Mouse (Mus musculus) limb, embryonic 14.5 days (tissue): ENCODE measurements around the gene Gm49380. TPM values are rescaled to one million over a fixed set of nuclear protein-coding genes. Genes with fewer than 3 reads are reported as not detected.

Source experiments
- ATAC-seq: fragments of 200-750 bp; cut with Nextera tagmentation; 2 replicates; pipeline ENCODE4 v1.8.0; 2017; ENCODE audit warnings: low read depth, moderate number of reproducible peaks, moderate TSS enrichment; ENCODE audit not compliant: low FRiP score
- DNase-seq: peaks from one replicate; pipeline ENCODE4 v3.0.0-alpha.2; 2015; ENCODE audit warnings: low spot score
- H3K27ac ChIP-seq: fragments of 300-500 bp; sonication (generic); replicated peaks from 2 replicates; pipeline ENCODE4 v1.5.1; 2014; ENCODE audit warnings: low read depth, mild to moderate bottlenecking, low read length, moderate library complexity, mixed read lengths
- H3K27me3 ChIP-seq: fragments of 300-500 bp; sonication (generic); 2 replicates; pipeline ENCODE4 v1.6.1; 2014; ENCODE audit warnings: low read length, mixed read lengths; ENCODE audit not compliant: control insufficient read depth, insufficient read depth
- H3K36me3 ChIP-seq: fragments of 300-500 bp; sonication (generic); 2 replicates; pipeline ENCODE4 v1.6.1; 2014; ENCODE audit warnings: mild to moderate bottlenecking, low read length, moderate library complexity, mixed read lengths; ENCODE audit not compliant: control insufficient read depth, insufficient read depth
- H3K4me1 ChIP-seq: fragments of 300-500 bp; sonication (generic); 2 replicates; pipeline ENCODE4 v1.6.1; 2014; ENCODE audit warnings: antibody characterized with exemption, low read length, mixed read lengths; ENCODE audit not compliant: control insufficient read depth, insufficient read depth
- H3K4me2 ChIP-seq: fragments of 300-500 bp; sonication (generic); replicated peaks from 2 replicates; pipeline ENCODE4 v1.6.1; 2014; ENCODE audit warnings: low read depth, mild to moderate bottlenecking, low read length, moderate library complexity; ENCODE audit not compliant: severe bottlenecking
- H3K4me3 ChIP-seq: fragments of 300-500 bp; sonication (generic); replicated peaks from 2 replicates; pipeline ENCODE4 v1.5.1; 2014; ENCODE audit warnings: low read length
- H3K9ac ChIP-seq: fragments of 300-500 bp; sonication (generic); 2 replicates; pipeline ENCODE4 v1.6.1; 2014; ENCODE audit warnings: mild to moderate bottlenecking, low read depth, low read length, moderate library complexity; ENCODE audit not compliant: severe bottlenecking
- H3K9me3 ChIP-seq: fragments of 300-500 bp; sonication (generic); 2 replicates; pipeline ENCODE4 v1.6.1; 2016; ENCODE audit warnings: low read length; ENCODE audit not compliant: control insufficient read depth
- POLR2A ChIP-seq: fragments of 200-500 bp; IDR thresholded peaks from 2 replicates; pipeline ENCODE4 v1.8.0; 2012; ENCODE audit warnings: inconsistent platforms, mild to moderate bottlenecking, moderate library complexity, borderline replicate concordance; ENCODE audit not compliant: insufficient read depth, insufficient read length; ENCODE audit errors: extremely low read depth
- WGBS: fragments of 180-500 bp; shearing (Covaris S2); extraction: QIAGEN DNeasy Blood & Tissue Kit; methylation state at CpG from one replicate; pipeline ENCODE4 v1.1.7; 2014; 5-methylcytosine and 5-hydroxymethylcytosine counted together
- polyA plus RNA-seq, 2 experiments: library from polyadenylated mRNA; depleted of rRNA in 1 of 2; stranded (reverse) in 1 of 2; unstranded in 1 of 2; fragments of >200 nt; fragmentation: Nextera tagmentation in 1 of 2; extraction: Ambion mirVana in 1 of 2; gene quantifications; 2 replicates each; pipeline versions ENCODE4 v1.2.1 to v1.2.3; 2012 to 2014

The Gm49380 gene
- polyA plus RNA-seq, 2 experiments, result 0.23 to 0.49 TPM

DNA sequence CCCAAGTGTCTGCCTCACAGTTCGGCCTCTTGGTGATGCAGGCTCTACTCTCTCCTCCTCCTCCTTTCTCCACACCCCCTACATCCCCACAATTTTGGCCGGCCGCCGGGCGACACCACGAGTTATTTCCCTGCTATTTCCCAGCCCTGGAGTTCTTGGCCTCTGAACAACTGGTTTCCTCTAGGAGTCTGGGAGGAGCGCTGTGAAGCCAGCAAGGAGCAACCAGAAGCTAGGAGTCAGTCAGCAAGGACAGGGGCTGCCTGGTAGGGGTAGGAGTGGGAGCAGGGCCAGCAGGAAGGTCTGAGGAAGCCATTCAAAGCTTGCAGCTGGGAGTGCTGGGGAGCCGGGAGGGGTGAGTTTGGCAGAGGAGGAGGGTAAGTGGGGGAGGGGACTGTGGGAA, 6.2 kb downstream of the Gm49380 start, which contains the start of gene C1qtnf5:
Gene C1qtnf5 (plus strand): TSS at position 136 of the 400 bp plus-strand sequence.
- Histone ChIP-seq H3K4me2 (peak within 1 kb of the TSS; percentile 40), H3K27me3 (no peaks in the 10 kb centered on the region), H3K9me3 (no peaks in the 10 kb centered on the region), H3K27ac (peak within 1 kb of the TSS; percentile 72), H3K36me3 (peaks cover 39% of the 10 kb centered on the region), H3K4me1 (peaks cover 43% of the 10 kb centered on the region), H3K9ac (0 out of 2 replicates have a peak within 1 kb of the TSS, but pooled peaks have one; percentile 31), H3K4me3 (peak within 1 kb of the TSS; percentile 21)
- ATAC-seq (peak; percentile 73), DNase-seq (peak; percentile 79)
- 23% methylated on average over 8 of the region's 8 CpGs for WGBS
- no peak for TF ChIP-seq POLR2A

DNA sequence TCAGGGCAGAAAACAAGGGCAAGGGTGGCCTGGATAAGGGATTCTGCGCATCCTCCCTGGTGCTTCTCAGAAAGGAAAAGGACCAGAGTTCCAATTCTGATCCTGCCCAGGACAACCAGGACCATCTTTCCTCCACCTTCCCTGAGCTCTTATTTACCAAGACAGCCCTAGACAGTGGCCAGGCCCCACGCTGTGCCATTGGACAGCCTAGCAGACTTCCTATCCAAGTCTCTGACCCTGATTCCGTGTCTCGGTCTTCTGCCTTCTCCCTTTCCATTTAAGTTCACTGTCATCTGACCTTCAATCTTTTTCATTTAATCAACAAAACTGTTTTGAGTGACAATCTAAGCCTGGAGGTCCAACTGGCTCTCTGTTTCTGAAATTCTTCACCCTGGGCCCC, 6.7 kb downstream of the Gm49380 start:
- DNase-seq (no peak), ATAC-seq (no peak)
- peak overlapping the region; percentile 72 for H3K27ac ChIP-seq
- no peak overlapping the region for H3K9ac ChIP-seq
- peak overlapping the region; percentile 40; the same call in 1 of the 2 replicates for H3K4me2 ChIP-seq
- TF ChIP-seq POLR2A, result no peak
- no peak overlapping the region for H3K4me3 ChIP-seq
- peaks cover 43% of the 10 kb centered on the region for H3K4me1 ChIP-seq
- H3K36me3 ChIP-seq, result peaks cover 39% of the 10 kb centered on the region
- no peaks in the 10 kb centered on the region for H3K27me3 ChIP-seq
- no peaks in the 10 kb centered on the region for H3K9me3 ChIP-seq
- 94% methylated on average over 4 of the region's 4 CpGs for WGBS

DNA sequence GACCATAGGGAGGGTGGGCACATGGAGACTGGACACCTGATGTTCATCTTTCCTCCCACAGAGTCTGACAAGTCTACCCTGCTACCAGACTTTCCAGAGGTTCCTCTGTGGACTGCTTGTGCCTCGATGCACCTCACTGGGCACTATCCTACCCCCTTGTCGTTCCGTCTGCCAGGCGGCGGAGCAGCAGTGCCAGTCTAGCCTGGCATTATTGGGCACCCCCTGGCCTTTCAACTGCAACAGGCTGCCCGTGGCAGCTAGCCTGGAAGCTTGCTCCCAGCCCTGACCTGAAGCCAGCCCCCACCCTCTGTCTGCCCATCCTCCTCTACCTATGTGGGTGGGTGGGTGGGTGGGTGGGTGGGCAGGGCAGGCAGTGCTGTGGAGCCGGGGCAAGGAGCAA, 7.1 kb downstream of the Gm49380 start:
- no peak overlapping the region for H3K27ac ChIP-seq
- H3K9me3 ChIP-seq, result no peaks in the 10 kb centered on the region
- DNase-seq, result no peak
- no peak overlapping the region for H3K9ac ChIP-seq
- TF ChIP-seq POLR2A, result no peak
- no peak overlapping the region for H3K4me2 ChIP-seq
- peaks cover 43% of the 10 kb centered on the region for H3K4me1 ChIP-seq
- H3K4me3 ChIP-seq, result no peak overlapping the region
- H3K36me3 ChIP-seq, result peaks cover 39% of the 10 kb centered on the region
- H3K27me3 ChIP-seq, result no peaks in the 10 kb centered on the region
- no peak for ATAC-seq
- 92% methylated on average over 7 of the region's 7 CpGs for WGBS

DNA sequence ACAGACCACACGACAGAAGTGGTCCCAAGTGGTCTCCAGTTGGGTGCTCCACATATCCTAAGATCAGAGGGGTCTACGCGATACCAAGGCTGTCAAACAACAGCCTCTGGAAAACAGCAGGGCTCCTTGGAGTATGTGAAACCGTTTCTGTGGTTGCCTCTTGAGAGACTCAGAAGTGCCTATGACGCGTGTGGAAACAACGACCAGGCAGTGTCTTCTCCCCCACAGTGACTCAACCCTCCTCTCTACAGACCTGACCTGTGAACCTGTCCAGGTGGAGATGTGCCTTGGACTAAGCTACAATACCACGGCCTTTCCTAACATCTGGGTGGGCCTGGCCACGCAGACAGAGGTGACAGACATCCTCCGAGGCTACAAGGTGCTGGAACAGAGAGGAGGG, 7.5 kb downstream of the Gm49380 start:
- H3K4me1 ChIP-seq, result peaks cover 43% of the 10 kb centered on the region
- no peak for TF ChIP-seq POLR2A
- H3K27me3 ChIP-seq, result no peaks in the 10 kb centered on the region
- no peaks in the 10 kb centered on the region for H3K9me3 ChIP-seq
- peaks cover 39% of the 10 kb centered on the region for H3K36me3 ChIP-seq
- H3K27ac ChIP-seq, result no peak overlapping the region
- DNase-seq, result no peak
- WGBS, result 83% methylated on average over 10 of the region's 10 CpGs
- no peak overlapping the region for H3K9ac ChIP-seq
- H3K4me2 ChIP-seq, result no peak overlapping the region
- H3K4me3 ChIP-seq, result no peak overlapping the region
- no peak for ATAC-seq

DNA sequence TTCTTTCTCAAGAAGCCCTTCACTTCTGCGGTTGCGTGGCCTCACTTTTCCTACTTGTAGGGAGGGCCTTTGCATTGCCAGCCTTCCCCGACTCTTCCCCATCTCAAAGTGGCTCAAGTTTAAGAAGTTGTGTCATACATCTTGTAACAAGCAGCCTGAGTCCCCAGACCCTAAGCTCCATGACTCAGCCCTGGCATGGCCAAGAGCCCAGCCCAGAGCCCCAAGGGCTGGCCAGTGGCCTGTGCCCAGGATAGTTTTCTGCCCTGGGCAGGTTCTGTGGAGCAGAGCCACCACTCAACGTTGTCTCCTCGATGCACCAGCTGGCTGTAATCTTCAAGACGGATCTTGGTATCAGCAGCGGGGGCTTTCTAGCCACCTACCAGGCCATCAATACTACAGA, 8.4 kb downstream of the Gm49380 start:
- Histone ChIP-seq H3K4me1 (peaks cover 38% of the 10 kb centered on the region), H3K27me3 (no peaks in the 10 kb centered on the region), H3K9me3 (no peaks in the 10 kb centered on the region), H3K36me3 (peaks cover 37% of the 10 kb centered on the region), H3K4me2 (no peak overlapping the region), H3K9ac (no peak overlapping the region), H3K4me3 (no peak overlapping the region), H3K27ac (no peak overlapping the region)
- WGBS, result 90% methylated on average over 7 of the region's 7 CpGs
- DNase-seq (no peak), ATAC-seq (no peak)
- TF ChIP-seq POLR2A, result no peak

DNA sequence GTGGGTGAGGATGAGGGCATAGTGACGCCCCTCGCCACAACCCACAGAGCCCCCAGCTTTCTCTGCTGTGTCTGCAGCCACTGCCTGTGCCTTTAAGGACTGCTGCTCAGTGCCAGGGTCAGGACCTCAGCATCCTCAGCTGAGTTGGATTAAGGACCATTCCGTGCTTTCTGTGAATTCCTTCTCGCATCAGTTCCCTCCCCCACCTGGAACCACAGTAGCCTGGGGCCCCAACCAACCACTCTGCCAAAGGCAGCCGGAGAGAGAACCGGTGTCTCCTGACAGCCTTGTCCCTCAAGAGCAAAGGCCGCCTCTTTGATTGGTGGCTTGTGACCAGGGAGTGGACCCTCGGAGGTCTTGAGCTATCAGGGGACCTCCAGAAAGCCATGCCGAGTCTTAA, 11.8 kb downstream of the Gm49380 start, which contains the start of gene Mfrp:
Gene Mfrp (plus strand): TSS at position 240 of the 400 bp plus-strand sequence.
- Histone ChIP-seq H3K9me3 (no peaks in the 10 kb centered on the region), H3K4me1 (peaks cover 4% of the 10 kb centered on the region), H3K36me3 (peaks cover 19% of the 10 kb centered on the region), H3K27me3 (no peaks in the 10 kb centered on the region), H3K4me3 (no peak within 1 kb of the TSS), H3K9ac (no peak within 1 kb of the TSS), H3K4me2 (no peak within 1 kb of the TSS), H3K27ac (no peak within 1 kb of the TSS)
- 49% methylated on average over 9 of the region's 9 CpGs for WGBS
- DNase-seq (no peak), ATAC-seq (no peak)
- TF ChIP-seq POLR2A, result no peak
